Mouse (Mus musculus): ENCODE measurements around the gene Slc35f3.

GRCm38 (mm10) chr8:126338864-126339263 lies 40.5 kb downstream of the Slc35f3 start:
- no peak for TF ChIP-seq POLR2A (IDR thresholded peaks at IDR 0.05; ENCODE audit: low read depth, low read length)
- TF ChIP-seq CTCF (IDR thresholded peaks at IDR 0.05; ENCODE audit: borderline replicate concordance, insufficient read depth, low read length), result no peak

Measured in embryonic fibroblast, embryonic 13.5 days (primary cell).